Mouse (Mus musculus) cerebellum, adult (tissue): ENCODE data around the gene Dclre1a.
"Not testable (repeated sequence)": the region's sequence is repeated elsewhere in the genome, so short reads cannot be mapped to it uniquely, and the experiment has no call there.

ENCODE experiments used
- ATAC-seq: cut with Nextera tagmentation; 2 replicates; pipeline ENCODE4 v1.9.2; 2017; ENCODE audit warnings: mild to moderate bottlenecking, moderate library complexity, mixed read lengths; ENCODE audit not compliant: insufficient number of reproducible peaks, low FRiP score, low TSS enrichment

Gene Dclre1a

DNA sequence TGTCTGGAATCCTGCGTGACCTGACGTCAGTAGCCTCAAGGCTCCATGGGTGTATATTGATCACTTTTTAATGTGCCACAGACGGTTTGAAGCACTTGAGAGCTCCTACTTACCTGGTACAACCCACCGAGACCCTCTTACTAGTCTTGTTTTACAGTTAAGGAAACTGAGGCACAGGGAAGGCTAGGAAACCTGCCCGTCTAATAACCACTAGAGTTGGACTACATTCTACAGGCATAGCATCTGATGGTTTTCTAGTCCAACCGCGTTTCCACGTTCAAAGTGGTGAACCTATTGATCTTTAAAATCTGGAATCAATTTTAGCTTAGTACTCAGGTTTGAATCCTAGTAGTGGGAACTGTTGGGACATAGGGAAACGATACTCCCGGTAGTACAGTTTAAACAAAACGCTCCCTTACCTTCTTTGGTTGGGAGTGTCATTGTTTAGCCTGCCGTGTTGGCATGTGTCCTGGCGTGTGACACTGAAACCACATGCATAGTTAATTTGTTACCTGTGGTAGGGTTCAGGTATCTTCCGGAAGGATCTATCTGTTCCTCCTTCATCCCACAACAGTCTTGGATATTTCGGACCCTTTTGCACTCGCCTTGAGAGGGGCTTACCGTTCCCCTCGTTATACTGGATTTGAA lies 1.1 kb upstream of the Dclre1a start:
- ATAC-seq: no peak; the same call in 1 of the 2 replicates

DNA sequence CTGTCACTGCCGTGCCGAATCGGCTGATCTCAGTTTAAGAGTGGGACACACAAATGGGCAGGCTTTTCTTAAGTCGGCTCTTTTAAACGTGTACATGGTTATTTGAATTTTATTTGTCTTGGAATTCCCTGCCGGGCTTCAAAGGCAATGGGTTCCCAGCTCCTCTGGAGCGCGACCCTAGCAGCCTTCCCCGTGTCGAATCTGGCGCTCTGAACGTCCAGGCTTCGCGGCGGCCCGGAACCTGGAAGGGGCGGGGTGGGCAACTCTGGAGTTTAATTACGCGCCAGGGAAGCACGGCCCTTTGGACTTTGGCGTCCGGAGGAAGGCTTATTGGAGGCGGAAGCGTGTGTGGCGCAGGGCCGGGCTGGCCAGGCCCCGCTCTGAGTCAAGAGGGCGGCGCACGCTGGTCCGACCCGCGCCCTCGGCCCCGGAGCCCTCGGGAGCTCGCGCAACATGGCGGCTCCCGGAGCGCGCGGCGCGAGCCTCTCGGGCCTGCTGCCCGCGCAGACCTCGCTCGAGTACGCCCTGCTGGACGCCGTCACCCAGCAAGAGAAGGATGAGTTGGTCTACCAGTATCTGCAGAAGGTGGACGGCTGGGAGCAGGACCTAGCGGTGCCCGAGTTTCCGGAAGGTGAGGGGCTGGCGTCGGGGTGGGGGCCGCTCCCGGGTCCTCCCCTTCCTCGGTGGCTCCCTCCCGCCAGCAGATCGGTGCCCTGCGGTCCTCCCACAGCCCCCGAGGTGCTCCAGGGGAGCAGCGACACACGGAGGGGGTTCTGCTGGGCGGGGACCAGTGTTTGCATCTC lies 409 bp upstream of the Dclre1a start, which contains the start of gene Nhlrc2:
Nhlrc2 (plus strand) TSS at position 32 of the 803 bp plus-strand sequence.
- ATAC-seq: peak; percentile 69

- ATAC-seq: no peak
Observed at GRCm38 (mm10) chr19:56546031-56546430, 2.0 kb downstream of the Dclre1a start.

DNA sequence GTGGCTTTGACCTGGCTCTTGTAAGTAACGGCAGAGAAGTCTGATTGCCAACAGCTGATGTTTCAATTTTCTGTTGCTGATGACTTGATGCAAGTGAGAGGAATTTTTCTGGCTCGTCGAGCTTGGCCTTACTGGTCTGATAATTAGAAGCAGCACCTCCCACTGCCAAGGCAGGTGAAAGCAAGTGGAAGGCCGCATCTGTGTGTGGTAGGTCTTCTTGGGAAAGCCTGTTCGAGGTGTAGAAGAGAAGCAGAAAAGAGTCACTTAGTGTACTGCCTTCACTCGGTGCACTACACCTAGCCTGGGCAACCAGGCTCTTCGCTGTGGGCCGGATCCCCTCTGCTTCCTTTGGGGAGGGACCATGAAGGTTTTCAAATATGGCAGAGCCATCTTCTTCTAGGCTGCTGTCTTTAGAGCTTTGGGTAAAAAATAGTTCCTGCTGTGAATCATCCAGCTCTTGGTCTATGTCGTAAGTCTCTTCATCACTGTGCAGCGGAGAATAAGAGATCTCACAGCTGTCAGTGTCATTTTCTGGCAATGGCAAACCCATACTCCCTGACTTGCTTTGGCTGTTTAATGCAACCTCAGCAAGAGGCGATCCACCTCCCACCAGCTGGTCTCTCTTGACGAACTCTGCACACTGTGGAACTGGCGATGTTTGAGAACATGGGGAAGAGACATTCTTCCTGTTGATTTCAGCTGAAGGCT lies 3.2 kb downstream of the Dclre1a start:
- no peak for ATAC-seq

GRCm38 (mm10) chr19:56543320-56543719 lies 4.7 kb downstream of the Dclre1a start:
- ATAC-seq: no peak

DNA sequence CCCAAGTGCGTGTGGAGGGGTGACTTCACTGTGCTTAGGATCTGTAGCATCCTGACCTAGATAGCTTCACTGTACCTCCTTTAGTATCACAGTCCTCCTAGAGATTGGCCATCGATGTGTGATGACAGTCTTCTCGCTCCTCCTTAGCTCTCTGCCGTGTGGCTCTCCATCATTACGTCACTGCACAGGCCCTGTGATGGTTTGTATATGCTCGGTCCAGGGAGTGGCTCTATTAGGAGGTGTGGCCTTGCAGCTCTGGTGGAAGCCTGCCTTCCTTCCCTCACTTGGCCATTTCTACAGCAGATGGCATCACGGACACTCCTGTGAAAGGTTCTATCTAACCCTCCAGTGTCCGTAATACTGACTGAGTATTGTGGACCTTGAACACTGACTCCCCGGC lies 12.3 kb downstream of the Dclre1a start:
- ATAC-seq: no peak

DNA sequence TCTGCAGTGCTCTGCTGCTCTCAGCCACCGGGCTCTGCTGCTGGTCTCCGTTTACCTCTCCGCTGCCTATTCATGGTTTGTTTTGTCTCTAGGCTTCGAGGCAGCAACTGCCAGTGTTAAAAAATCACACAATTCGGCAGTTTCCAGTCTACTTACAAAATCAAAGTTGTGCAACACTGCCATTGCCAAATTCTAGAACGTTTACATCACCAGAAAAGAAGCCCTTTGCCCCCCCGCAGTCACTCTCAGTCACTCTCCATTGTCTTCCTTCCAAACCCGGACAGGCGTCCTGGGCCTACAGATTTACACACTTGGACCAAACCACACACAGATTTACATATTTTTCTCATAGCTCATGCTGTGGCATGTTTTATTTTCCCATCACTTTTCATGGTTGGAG lies 13.0 kb downstream of the Dclre1a start:
- ATAC-seq: no peak

GRCm38 (mm10) chr19:56534337-56534736 lies 13.7 kb downstream of the Dclre1a start:
- ATAC-seq: no peak

DNA sequence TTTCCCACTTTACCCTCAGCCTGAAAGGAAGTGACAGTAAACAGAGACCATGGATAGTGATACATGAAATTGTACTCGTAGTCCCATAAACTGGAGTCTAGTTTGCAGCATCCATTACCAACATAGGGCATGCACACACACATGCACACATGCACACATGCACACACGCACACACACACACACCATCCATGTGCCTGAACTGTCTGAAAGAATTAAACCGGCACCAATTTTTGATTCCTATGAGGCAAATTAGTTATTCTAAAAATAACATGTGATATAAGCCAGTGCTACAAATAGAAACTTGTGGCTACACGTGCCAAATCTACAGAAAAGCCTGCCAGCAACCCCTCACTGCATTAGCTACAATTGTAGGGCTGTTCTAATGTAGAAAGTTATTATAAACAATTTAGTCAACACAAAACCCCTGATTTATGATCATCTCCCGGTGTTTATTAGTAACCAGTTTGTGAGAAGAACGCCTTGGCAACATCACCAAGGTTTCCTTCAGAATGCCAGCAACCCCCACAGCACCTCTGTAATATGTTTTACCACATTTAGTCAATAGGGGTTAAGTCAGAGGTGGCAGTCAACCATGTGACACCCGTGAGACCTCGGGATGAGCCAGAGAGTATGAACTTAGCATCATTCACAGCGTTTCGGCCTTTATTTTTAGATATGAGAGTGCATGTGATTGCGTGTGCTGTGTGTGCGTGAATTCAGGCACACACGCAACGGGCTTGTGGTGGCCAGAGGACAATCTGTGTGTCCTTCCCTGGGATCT lies 14.5 kb downstream of the Dclre1a start:
- ATAC-seq: no peak

- ATAC-seq: no peak
Observed at GRCm38 (mm10) chr19:56531251-56531650, 16.8 kb downstream of the Dclre1a start.

- ATAC-seq: not testable (repeated sequence)
Observed at GRCm38 (mm10) chr19:56530529-56530928, 17.5 kb downstream of the Dclre1a start.

DNA sequence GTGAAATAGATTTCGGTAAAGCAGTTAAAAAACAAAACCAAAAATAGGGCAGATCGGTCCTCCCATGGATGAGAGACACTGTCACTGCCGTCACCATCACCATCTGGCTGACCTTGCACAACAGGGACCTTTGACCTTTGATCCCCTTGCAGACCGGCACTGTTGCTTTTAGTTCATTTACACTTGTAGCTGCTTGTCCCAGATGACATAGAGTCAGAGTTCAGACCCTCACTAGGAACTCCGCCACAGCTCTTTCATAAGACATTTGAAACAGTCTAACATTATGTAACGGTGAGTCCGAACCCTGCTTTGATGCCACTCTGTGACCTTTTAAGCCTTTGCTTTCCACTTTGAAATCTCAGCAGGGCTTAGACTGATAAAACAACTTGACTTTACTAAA lies 28.6 kb downstream of the Dclre1a start:
- not testable (repeated sequence) for ATAC-seq

DNA sequence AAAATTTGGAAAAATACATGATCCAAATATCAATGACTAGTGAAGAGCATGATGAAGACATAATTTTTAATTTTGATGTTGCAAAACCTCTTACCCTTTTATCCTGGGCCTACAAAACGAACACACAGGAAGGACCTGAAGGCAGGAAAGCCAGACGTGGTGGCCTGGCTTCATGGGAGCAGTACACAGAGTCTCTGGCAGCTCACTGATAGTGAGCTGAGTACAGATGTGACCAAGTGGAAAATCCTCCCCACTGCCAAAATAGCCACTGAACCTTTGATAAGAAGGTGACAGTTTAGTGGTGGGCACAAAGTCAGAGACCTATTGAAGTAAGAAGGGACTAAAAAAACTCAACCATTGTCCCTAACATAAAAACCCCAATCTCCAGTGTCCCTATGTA lies 34.5 kb downstream of the Dclre1a start:
- not testable (repeated sequence) for ATAC-seq

DNA sequence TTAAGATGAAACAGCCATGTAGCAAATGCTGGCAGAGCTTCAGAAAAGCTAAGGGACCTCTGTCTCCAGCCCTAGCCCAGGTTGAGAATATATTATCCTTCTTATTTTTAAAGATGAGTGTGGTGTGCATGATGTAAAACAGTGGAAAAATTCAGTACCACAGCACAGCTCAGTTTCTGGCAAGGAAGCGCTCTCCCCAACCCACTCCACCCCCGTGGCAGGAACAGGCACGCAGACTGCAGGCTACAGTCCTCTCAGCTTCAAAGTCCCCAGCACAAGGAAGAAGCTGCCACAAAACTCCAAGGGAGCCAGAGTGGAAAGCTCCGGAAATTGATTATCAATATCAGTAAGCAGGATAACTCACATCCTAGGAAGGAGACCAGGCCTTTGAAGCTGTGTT lies 36.8 kb downstream of the Dclre1a start:
- not testable (repeated sequence) for ATAC-seq

DNA sequence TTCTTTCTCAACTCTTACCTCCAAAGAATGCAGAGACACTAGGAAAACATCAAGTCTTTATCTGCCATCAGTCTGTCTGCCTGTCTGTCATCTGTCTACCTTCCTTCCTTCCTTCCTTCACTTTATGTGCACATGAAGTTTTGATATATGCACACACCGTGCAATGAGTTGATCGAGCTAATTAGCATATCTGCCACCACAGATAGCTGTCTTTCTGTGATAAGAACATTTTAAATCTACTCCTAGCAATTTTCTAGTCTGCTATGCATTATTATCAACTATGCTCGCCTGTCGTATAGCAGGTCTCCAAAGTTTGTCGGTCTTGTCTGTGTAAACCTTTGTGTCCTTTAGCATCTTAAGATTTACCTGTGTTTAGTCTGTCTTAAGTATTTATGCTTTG lies 44.5 kb downstream of the Dclre1a start:
- not testable (repeated sequence) for ATAC-seq

GRCm38 (mm10) chr19:56503069-56503468 lies 45.0 kb downstream of the Dclre1a start:
- not testable (repeated sequence) for ATAC-seq

- ATAC-seq: not testable (repeated sequence)
Observed at GRCm38 (mm10) chr19:56494157-56494556, 53.9 kb downstream of the Dclre1a start.

DNA sequence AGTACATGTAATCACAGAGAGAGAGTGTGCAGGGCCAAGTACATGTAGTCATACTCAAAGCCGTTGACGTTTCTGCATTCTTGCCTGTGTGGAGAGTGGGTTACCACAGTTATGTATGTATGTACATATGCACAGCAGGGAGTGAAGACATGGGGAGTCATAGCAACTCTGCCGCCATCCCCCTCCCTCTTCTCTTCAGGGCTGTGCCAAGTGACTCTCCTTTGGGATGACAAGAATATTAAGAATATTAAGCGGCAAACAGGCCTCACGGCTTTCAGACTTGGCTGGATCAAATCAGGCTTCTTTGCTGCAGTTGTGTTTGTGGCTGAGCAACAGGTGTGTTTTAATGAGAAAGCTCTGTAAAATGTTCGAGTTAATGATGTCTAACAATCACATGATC lies 58.4 kb downstream of the Dclre1a start:
- no peak for ATAC-seq

- ATAC-seq: no peak
Observed at GRCm38 (mm10) chr19:56487339-56487738, 60.7 kb downstream of the Dclre1a start.

GRCm38 (mm10) chr19:56486926-56487325 lies 61.1 kb downstream of the Dclre1a start:
- ATAC-seq: no peak
